Mouse (Mus musculus): ENCODE data around the gene Trim46.

Gene Trim46

DNA sequence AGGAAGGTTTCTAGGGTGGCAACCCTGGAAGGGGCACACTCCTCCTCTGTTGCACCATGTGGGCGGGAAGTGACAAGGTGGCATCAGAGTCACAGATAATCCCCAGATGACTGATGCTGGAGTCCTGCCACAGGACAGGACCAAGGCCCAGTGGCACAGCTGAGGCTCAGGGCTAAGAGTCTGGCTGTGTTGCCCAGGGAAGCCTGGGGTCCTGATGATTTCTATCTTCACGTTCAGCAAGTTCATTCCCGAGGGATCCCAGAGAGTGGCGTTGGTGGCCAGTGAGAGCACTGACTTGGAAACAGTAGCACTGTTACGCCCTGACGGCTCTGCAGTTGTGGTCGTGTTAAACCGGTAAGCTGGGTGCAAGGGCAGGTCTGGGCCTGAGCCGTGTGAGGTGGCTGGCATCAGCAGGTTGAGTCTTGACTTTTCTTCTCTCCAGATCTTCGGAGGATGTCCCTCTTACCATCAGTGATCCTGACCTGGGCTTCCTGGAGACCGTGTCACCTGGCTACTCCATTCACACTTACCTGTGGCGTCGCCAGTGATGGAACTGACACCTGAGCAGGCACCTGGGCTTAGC lies 37.9 kb downstream of the Trim46 start:
- DNase-seq, result peak in 1 of 2 experiments; percentile 20

DNA sequence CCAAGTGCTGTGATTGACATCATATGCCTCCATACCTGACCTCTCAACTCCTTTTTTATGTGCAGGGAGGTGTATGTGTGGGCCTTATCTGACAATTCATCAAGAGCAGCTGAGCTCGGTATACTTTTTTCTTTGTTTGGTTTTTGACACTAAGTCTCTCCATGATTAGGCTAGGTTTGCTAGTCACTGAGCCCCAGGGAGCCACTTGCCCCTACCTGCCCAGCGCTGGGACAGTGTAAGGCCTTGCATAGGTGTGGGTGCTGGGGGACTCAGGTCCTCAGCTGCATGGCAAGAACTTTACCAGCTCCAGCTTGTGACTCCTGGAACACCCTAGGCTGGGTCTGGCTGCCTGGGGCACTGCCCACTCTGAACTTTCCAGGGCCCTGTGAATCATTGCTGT lies 39.4 kb downstream of the Trim46 start:
- DNase-seq, result no peak

DNA sequence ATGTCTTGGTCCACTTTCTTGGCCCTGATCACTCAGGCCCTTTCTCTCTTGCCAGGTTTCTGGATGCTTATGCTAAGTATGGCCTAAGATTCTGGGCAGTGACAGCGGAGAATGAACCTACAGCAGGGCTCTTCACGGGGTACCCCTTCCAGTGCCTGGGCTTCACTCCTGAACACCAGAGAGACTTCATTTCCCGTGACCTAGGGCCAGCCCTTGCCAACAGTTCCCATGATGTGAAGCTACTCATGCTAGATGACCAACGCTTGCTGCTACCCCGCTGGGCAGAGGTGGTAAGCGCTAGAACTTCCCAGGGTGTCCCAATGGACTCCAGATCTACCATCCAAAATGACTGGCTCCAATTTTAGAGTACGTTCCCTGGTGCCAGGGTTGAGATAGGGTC lies 40.0 kb downstream of the Trim46 start:
- DNase-seq, result no peak

DNA sequence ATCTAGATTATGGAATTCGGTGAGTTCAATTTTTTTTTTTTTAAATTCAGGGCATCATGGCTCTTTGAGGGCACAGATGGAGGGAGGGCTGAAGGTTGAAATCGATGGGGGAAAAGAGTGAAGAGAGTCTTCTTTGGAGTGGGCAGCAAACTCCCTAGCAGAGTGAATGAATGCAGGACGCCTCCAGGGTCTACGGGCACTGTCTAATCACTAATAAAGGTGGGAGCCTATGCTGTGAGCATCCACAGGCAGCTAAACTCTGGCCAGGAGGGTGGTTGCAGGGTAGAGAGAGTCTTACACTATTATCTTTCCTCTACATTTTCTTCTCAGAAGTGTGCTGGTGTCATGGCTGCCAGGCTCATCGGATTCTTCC lies 43.0 kb downstream of the Trim46 start:
- DNase-seq, result no peak

DNA sequence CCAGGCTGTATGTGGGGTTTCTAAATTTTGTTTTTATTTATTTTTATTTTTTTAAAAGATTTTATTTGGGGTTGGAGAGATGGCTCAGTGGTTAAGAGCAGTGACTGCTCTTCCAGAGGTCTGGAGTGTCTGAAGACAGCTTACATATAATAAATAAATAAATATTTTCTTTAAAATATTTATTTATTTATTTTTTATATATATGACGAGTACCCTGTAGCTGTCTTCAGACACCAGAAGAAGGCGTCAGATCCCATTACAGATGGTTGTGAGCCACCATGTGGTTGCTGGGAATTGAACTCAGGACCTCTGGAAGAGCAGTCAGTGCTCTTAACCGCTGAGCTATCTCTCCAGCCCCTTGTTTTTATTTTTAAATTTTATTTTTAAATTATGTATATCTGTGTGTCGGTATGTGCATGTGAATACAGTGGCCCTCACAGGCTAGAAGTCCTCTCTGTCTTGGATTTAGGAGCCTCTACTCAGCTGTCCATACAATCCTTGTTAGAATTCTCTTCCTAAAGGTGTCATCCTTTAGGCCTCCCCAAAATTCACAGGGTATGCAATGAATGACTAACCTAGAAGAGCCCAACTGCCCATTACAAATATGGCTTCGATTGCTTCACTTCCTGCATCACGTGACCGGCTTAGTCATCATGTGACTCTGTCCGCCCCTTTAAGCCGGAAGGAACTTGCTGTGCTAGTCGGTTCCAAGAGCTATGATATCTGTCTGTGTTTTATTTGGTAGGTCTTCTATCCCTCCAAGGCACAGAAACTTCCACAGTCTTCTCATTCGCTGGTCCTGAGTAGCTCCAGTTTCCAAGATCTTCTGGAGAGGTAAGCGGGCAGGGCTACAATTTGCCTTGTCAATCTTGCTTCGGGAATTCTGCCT lies 43.6 kb downstream of the Trim46 start, which contains the start of gene Gba:
Gba (plus strand) TSS at position 676 of the 889 bp plus-strand sequence.
- DNase-seq, result peak; percentile 78 to 90

DNA sequence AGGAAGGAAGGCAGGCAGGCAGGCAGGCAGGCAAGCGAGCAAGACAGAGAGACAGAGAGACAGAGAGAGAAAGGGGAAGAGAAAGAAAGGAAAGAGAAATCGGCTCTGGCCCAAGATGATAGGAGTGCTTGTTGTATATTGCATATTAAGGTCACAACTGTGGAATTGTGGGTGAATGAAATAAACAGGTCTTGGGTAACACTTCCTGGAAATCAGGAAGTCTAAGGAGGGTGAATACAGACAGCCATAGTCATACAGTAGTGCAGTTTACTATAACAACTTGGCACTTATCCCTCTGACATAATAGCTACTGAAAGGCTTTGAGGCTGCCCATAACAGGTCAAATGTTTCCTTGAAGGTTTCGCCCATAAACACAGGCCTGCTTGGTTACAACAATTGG lies 46.3 kb downstream of the Trim46 start:
- no peak for DNase-seq

DNA sequence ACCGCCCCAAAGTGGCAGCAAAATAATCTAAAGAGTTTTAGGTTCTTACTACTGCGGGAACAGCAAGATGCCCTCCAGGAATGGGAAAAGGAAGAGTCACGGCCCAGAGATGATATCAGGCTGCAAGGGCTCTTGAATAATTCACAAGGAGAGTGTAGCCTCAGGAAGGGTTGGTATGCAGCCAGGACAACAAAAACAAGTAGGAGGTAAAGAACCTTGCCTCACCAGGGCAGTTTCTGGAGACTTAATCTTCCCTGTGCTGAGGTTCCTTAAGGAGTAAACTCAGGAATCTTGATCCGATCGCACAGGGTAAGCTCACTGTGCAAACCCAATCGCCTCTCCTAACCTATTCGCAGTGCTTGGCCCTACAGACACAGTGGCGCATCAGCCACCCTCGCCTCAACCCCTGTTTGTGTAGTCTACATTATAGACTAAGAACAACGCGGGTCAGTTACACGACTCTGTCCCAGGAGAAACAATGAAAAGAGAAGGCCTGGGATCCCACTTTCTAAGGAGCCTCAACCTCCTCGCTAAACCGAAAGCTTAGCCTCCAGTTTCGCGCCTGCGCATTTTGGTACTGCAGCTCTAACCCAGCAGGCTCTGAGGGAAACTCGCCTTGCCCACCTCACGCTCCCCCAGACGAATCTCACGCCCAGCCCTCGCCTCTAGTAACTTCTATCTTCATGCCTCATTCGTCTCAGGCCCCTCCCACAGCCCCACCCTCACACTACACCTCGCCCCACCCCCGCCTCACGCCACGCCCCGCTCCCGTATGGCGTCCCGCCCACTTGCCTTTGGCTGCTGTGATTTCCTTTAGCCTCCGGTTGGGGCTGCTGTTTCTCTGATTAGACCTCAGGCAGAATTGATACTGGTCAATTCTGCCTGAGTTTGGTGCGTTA lies 49.9 kb downstream of the Trim46 start:
- peak; percentile 92 to 95 for DNase-seq

DNA sequence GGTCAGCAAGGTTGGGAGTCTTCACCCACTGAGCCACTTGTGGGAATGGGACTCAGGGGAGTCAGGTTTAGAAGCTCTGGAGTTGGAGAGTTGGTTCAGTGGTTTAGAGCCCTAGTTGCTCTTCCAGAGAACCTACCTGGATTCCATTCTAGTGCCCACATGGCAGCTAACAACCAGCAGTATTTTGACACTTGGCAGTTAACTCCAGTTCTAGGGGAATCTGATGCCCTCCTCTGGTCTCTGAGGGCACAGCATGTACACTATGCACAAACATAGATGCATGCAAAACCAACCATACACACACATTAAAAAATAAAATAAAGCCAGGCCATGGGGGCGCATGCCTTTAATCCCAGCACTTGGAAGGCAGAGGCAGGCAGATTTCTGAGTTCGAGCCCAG lies 52.3 kb downstream of the Trim46 start:
- peak in 1 of 2 experiments; percentile 44 for DNase-seq

DNA sequence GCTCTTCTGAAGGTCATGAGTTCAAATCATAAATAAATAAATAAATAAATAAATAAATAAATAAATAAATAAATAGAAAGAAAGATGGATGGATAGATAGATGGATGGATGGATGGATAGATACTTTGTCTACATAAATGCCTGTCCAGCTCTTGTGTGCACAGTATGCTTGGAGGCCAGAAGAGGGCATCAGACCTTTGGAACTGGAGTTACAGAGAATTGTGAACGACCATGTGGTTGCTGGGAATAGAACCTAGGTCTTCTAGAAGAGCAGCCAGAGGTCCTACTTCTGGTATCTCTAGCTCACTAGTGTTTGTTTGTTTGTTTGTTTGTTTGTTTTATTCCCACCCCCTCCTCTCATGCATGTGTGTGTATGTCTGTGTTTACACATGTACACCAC lies 52.8 kb downstream of the Trim46 start:
- DNase-seq, result no peak

DNA sequence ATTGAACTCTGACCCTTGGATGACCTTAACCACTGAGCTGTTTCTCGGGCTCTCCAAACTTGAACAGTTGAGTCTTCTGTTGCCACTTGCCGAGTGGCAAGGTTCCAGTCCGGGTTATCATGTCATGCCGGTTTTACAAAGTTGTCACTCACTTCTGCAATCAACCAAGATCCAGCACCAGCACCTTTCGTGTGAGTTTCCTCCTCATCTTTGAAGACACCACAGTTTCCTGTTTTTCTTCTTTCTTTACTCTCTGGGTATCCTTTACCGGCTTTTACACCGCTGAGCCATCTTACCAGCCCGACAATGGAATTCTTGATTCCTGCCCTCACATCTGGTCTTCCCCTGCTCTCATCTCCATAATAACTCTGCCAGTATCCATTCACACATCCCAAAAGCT lies 55.7 kb downstream of the Trim46 start:
- DNase-seq, result no peak

DNA sequence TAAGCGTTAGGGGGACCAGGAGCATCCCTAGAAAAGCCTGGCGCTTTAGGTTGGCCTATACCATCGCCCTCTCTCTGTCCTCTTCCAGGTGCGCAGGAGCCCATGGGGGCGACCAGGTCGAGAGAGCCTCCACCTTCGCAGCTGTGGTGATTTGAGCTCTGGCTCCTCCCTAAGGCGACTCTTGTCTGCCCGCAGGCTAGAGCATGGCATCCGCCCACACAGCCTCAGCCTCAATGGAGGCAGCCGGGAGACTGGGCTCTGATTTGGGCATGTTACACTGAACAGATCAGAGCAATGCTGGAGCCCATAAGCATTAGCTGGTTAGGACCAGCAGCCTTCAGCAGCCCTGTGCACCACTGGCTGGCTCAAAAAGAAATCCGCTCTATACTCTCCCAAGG lies 57.6 kb downstream of the Trim46 start:
- no peak for DNase-seq

DNA sequence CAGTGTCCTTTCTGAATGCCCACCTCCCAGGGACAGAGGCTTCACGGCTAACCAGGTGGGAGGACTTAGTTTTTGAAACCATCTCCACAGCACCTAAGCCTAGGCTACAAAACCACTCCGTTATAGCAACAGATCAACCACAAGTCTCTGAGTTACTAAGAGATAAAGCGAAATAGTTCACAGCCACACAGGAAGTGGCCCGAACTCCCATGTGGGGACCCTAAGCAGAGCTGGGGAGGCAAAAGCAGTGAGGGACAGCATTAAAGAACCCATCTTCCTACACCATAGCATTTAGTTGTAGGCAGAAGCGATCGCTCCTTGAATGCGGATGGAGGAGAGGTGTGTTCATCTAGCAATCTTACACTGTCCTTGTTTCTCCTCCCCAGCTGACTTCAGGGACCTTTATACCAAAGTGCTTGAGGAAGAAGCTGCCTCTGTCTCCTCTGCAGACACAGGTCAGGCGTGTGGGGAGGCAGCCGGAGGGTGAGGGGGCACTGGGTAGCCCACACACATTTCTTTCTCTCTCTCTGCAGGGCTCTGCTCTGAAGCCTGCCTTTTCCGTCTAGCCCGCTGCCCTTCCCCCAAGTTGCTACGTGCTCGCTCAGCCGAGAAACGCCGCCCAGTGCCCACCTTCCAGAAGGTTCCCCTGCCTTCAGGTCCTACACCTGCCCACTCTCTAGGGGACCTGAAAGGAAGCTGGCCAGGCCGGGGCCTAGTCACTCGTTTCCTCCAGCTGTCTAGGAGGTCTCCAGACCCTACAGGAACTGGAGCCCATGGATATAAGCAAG lies 58.2 kb downstream of the Trim46 start:
- no peak for DNase-seq

DNA sequence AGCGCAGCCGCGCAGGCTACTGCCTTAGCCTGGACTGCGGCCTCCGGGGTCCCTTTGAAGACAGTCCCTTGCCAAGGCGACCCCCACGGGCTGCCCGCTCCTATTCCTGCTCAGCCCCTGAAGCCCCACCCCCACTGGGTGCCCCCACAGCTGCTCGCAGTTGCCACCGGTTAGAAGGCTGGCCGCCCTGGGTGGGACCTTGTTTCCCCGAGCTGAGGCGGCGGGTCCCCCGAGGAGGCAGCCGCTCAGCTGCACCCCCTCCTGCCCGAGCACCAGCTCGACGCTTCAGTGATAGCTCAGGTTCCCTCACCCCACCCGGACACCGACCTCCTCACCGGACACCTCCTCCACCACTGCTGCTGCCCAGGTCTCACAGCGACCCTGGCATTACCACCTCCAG lies 58.9 kb downstream of the Trim46 start:
- no peak for DNase-seq
